Mouse (Mus musculus): ENCODE measurements at regions not wholly inside any gene's neighbourhood (a gene's known extent, or its start where the extent isn't known, plus 50 kb on each side); places are given as distances from the start of the nearest gene placed in this dataset.
A peak's percentile ranks its signal among the peaks of the same experiment; 100 is the strongest.
"Not testable (repeated sequence)": the region's sequence is repeated elsewhere in the genome, so short reads cannot be mapped to it uniquely, and the experiment has no call there.

- not testable (repeated sequence) for DNase-seq (ENCODE audit: low spot score in 2 of 2)
Observed at GRCm38 (mm10) chr1:14688041-14688440, 1405.1 kb downstream of the 4930444P10Rik start.

GRCm38 (mm10) chr1:14686172-14686571 lies 1407.0 kb downstream of the 4930444P10Rik start:
- DNase-seq (ENCODE audit: low spot score in 2 of 2), result no peak

- no peak for DNase-seq (ENCODE audit: low spot score in 2 of 2)
Observed at GRCm38 (mm10) chr1:14680443-14680842, 1412.7 kb downstream of the 4930444P10Rik start.

- no peak for DNase-seq (ENCODE audit: low spot score in 2 of 2)
Observed at GRCm38 (mm10) chr1:14672393-14672999, 1420.6 kb downstream of the 4930444P10Rik start.

- no peak for DNase-seq (ENCODE audit: low spot score in 2 of 2)
Observed at GRCm38 (mm10) chr1:14662706-14663312, 1430.3 kb downstream of the 4930444P10Rik start.

- no peak for DNase-seq (ENCODE audit: low spot score in 2 of 2)
Observed at GRCm38 (mm10) chr1:14661854-14662253, 1431.3 kb downstream of the 4930444P10Rik start.

GRCm38 (mm10) chr1:14650346-14650745 lies 1442.8 kb downstream of the 4930444P10Rik start:
- DNase-seq (ENCODE audit: low spot score in 2 of 2), result no peak

- DNase-seq (ENCODE audit: low spot score in 2 of 2), result no peak
Observed at GRCm38 (mm10) chr1:14635642-14636263, 1457.4 kb downstream of the 4930444P10Rik start.

- no peak for DNase-seq (ENCODE audit: low spot score in 2 of 2)
Observed at GRCm38 (mm10) chr1:14631994-14632393, 1461.1 kb downstream of the 4930444P10Rik start.

- no peak for DNase-seq (ENCODE audit: low spot score in 2 of 2)
Observed at GRCm38 (mm10) chr1:14627204-14627603, 1465.9 kb downstream of the 4930444P10Rik start.

GRCm38 (mm10) chr1:14626685-14627084 lies 1466.4 kb downstream of the 4930444P10Rik start:
- DNase-seq (ENCODE audit: low spot score in 2 of 2), result no peak

- no peak for DNase-seq (ENCODE audit: low spot score in 2 of 2)
Observed at GRCm38 (mm10) chr1:14620922-14621430, 1472.1 kb downstream of the 4930444P10Rik start.

GRCm38 (mm10) chr1:14613232-14613894 lies 1479.8 kb downstream of the 4930444P10Rik start:
- DNase-seq (ENCODE audit: low spot score in 2 of 2), result no peak

- no peak for DNase-seq (ENCODE audit: low spot score in 2 of 2)
Observed at GRCm38 (mm10) chr1:14609054-14609453, 1484.1 kb downstream of the 4930444P10Rik start.

GRCm38 (mm10) chr1:14595961-14596360 lies 1497.2 kb downstream of the 4930444P10Rik start:
- no peak for DNase-seq (ENCODE audit: low spot score in 2 of 2)

- no peak for DNase-seq (ENCODE audit: low spot score in 2 of 2)
Observed at GRCm38 (mm10) chr1:14589905-14590304, 1503.2 kb downstream of the 4930444P10Rik start.

GRCm38 (mm10) chr1:14579376-14579775 lies 1513.7 kb downstream of the 4930444P10Rik start:
- DNase-seq (ENCODE audit: low spot score in 2 of 2), result no peak

- no peak for DNase-seq (ENCODE audit: low spot score in 2 of 2)
Observed at GRCm38 (mm10) chr1:14576263-14576662, 1516.9 kb downstream of the 4930444P10Rik start.

- DNase-seq (ENCODE audit: low spot score in 2 of 2), result peak; percentile 1 to 24
Observed at GRCm38 (mm10) chr1:14570562-14570981, 1522.6 kb downstream of the 4930444P10Rik start.

- DNase-seq (ENCODE audit: low spot score in 2 of 2), result no peak
Observed at GRCm38 (mm10) chr1:14570113-14570512, 1523.0 kb downstream of the 4930444P10Rik start.

GRCm38 (mm10) chr1:14567006-14567405 lies 1526.1 kb downstream of the 4930444P10Rik start:
- DNase-seq (ENCODE audit: low spot score in 2 of 2), result no peak

- DNase-seq (ENCODE audit: low spot score in 2 of 2), result no peak
Observed at GRCm38 (mm10) chr1:14566386-14566785, 1526.7 kb downstream of the 4930444P10Rik start.
